Mouse (Mus musculus) bone marrow, adult 2 months (tissue): ENCODE measurements around the gene Stra8.

ENCODE experiments used
- CTCF ChIP-seq: fragments of 200-500 bp; IDR thresholded peaks from 2 replicates; pipeline ENCODE4 v1.5.1; 2011; ENCODE audit warnings: low read length, control low read depth; ENCODE audit not compliant: control insufficient read depth, insufficient read depth
- POLR2A ChIP-seq: fragments of 200-500 bp; IDR thresholded peaks from 2 replicates; pipeline ENCODE4 v1.6.1; 2011; ENCODE audit warnings: low read depth, mild to moderate bottlenecking, control low read depth, low read length, borderline replicate concordance; ENCODE audit not compliant: control insufficient read depth

GRCm38 (mm10) chr6:34904361-34904760, 15.6 kb upstream of the Stra8 start:
- TF ChIP-seq CTCF (no peak), POLR2A (no peak)
